Mouse (Mus musculus) CD4-positive, CD25-positive, alpha-beta regulatory T cell, adult 2 months (primary cell): ENCODE measurements around the gene Nop2.

Experiments
- DNase-seq: peaks from one replicate; pipeline ENCODE4 v3.0.0-alpha.2; 2012; ENCODE audit warnings: low read depth, low spot score

The Nop2 gene

GRCm38 (mm10) chr6:125172474-125172873 lies 40.8 kb downstream of the Nop2 start:
- DNase-seq: no peak

- DNase-seq: no peak
Measured at GRCm38 (mm10) chr6:125173256-125173655, 41.5 kb downstream of the Nop2 start.

GRCm38 (mm10) chr6:125175469-125175868 lies 43.8 kb downstream of the Nop2 start:
- DNase-seq: no peak

- no peak for DNase-seq
Measured at GRCm38 (mm10) chr6:125179601-125180000, 47.9 kb downstream of the Nop2 start.

- DNase-seq: no peak
Measured at GRCm38 (mm10) chr6:125182133-125182532, 50.4 kb downstream of the Nop2 start.

GRCm38 (mm10) chr6:125186203-125186602 lies 54.5 kb downstream of the Nop2 start:
- DNase-seq: no peak

- DNase-seq: no peak
Measured at GRCm38 (mm10) chr6:125190816-125191215, 59.1 kb downstream of the Nop2 start.

GRCm38 (mm10) chr6:125191332-125192015 lies 59.8 kb downstream of the Nop2 start, which contains the start of the genes Ncapd2 and Mrpl51:
Ncapd2 (minus strand) TSS chr6:125191701.
Mrpl51 (plus strand) TSS chr6:125191801.
- peak; percentile 98 for DNase-seq

- peak; percentile 92 for DNase-seq
Measured at GRCm38 (mm10) chr6:125192016-125192714, 60.5 kb downstream of the Nop2 start.

- no peak for DNase-seq
Measured at GRCm38 (mm10) chr6:125192841-125193240, 61.1 kb downstream of the Nop2 start.

GRCm38 (mm10) chr6:125193390-125193789 lies 61.7 kb downstream of the Nop2 start:
- DNase-seq: no peak
